Mouse (Mus musculus) neural tube, embryonic 10.5 days (tissue): ENCODE data around the gene Sox12.
"Not testable (repeated sequence)": the region's sequence is repeated elsewhere in the genome, so short reads cannot be mapped to it uniquely, and the experiment has no call there.

ENCODE experiments used
- DNase-seq: peaks from one replicate; pipeline ENCODE4 v3.0.0-alpha.2; 2017; ENCODE audit warnings: low spot score; ENCODE audit errors: extremely low spot score

The Sox12 gene

DNA sequence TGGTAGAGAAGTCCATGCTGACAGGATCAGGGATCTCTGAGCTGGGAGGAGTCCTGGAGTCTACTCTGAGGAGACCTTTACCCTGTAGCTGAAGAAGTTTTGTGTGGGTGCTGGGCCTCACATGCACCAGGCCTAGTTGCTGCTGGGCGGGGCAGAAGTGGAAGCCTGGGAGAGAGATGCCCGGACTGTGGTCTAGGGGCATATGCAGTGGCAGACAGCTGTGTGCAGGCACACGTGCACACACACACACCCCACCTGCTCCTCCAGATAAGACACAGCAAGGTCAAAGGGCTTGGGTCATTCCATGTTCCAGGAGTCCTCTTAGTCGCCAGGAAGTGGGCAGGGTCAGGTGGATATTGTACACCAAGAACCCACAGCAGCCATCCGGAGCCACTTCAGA lies 38.2 kb downstream of the Sox12 start:
- no peak for DNase-seq

DNA sequence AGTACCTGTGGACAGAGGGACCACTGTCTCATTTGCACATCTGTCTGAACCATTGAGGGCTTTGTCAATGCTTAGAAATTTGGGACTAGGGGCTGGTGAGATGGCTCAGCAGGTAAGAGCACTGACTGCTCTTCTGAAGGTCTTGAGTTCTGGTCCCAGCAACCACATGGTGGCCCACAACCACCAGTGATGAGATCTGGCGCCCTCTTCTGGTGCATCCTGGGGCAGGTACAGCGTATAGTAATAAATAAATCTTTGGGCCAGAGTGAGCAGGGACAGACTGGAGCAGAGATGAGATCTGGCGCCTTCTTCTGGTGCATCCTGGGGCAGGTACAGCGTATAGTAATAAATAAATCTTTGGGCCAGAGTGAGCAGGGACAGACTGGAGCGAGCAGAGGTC lies 38.9 kb downstream of the Sox12 start:
- DNase-seq, result not testable (repeated sequence)

DNA sequence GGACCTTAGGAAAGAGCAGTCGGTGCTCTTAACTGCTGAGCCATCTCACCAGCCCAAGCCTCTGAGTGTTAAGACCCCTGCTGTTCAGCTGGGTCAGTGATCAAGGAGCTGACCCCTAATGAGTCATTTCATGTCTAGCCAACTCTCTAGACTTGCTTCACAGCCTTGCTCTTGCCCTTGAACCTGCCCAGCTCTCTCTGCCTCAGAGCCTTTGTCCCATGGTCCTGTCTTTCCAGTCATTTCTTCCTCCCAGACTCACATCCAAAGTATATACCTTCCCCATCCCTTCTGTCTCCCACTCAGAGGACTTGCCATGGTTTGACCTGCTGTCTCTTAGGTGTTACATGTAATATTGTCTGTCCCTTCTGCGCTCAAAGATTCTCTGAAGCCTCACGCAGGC lies 40.6 kb downstream of the Sox12 start:
- DNase-seq, result no peak

DNA sequence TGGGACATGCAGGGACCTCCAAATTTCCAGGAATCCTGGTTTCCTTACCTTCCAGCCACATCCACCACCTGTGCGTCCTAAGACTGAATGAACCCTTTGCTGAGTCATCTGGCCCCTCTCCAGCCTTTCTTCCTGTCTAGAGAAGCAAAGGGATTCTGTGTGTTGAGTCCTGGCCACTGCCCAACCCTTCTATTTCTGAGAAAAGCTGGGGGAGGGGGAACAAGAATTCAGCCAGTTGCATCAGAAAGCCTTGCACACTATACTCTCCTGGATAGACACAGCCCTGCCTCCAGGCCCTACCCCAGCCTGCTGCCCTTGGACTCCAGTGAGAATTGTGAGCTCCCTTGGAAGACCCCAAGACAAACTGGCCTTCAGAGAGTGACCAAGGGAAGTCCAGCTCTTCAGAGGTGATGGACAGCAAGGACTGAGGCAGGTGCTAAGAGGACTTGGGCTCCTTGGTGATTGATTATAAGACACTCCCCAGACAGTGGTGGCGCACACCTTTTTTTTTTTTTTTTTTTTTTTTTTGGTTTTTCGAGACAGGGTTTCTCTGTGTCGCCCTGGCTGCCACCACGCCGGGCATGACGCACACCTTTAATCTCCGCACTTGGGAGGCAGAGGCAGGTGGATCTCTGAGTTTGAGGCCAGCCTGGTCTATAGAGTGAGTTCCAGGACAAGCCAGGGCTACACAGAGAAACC lies 47.9 kb downstream of the Sox12 start:
- no peak for DNase-seq

- DNase-seq, result no peak
These were observed 48.7 kb downstream of the Sox12 start for GRCm38 (mm10) chr2:152349205-152349604.

GRCm38 (mm10) chr2:152347722-152348121 lies 50.1 kb downstream of the Sox12 start:
- no peak for DNase-seq

- DNase-seq, result no peak
These were observed 50.9 kb downstream of the Sox12 start for GRCm38 (mm10) chr2:152346776-152347465.

DNA sequence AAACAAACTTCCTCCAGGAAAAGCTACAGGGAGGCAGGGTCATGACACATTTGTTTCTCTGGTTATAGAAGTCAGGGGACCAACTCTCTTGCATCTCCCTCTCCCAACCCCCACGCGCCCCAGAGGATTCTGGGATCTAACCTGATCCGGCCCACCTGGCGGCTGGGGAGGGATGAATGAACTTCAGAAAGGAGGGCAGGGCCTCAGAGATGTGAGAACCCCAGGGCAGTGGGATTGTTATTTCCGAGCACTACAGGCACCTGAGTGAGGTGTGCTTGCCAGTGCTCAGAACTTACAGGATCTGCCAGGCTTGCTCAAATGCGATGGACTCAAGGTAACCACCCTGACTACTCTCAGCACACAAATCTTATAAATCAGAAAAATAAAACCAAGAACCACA lies 52.5 kb downstream of the Sox12 start:
- no peak for DNase-seq

- DNase-seq, result no peak
These were observed 53.0 kb downstream of the Sox12 start for GRCm38 (mm10) chr2:152344909-152345308.

DNA sequence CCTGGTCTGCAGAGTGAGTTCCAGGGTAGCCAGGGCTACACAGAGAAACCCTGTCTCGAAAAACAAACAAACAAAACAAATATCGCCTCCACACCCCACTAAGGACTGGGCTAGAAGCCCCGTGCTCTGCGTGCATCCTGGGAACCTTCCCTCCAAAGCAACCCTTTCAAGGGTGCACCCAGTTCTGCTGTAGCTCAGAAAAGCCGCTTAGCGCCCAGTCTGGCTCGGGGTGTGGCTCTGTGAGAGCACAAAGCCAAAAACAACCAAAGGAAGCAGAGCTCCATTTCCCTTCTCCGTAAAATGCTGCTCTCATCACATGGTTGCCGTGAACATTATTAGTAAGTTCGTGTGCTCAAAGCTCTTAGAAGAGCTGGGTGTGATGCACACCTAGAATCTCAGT lies 53.5 kb downstream of the Sox12 start:
- no peak for DNase-seq
